Mouse (Mus musculus) fibroblast of lung, adult 2 months (primary cell): Measurements from ENCODE around the gene Gm28042.

Experiments
- DNase-seq: peaks from one replicate; pipeline ENCODE4 v3.0.0-alpha.2; 2011; ENCODE audit warnings: low read depth

Gm28042 gene

GRCm38 (mm10) chr2:120011462-120012200 is 15.7 kb upstream of the Gm28042 start:
- peak; percentile 24 for DNase-seq

- DNase-seq, result no peak
Observed at GRCm38 (mm10) chr2:120012924-120013323, 14.4 kb upstream of the Gm28042 start.

- no peak for DNase-seq
Observed at GRCm38 (mm10) chr2:120013831-120014486, 13.3 kb upstream of the Gm28042 start.

GRCm38 (mm10) chr2:120015882-120016281 is 11.4 kb upstream of the Gm28042 start:
- DNase-seq, result no peak

- DNase-seq, result no peak
Observed at GRCm38 (mm10) chr2:120017599-120017998, 9.7 kb upstream of the Gm28042 start.

- DNase-seq, result no peak
Observed at GRCm38 (mm10) chr2:120024337-120024736, 3.0 kb upstream of the Gm28042 start.

- DNase-seq, result no peak
Observed at GRCm38 (mm10) chr2:120027950-120028331, 648 bp downstream of the Gm28042 start.

- DNase-seq, result no peak
Observed at GRCm38 (mm10) chr2:120030380-120030779, 3.1 kb downstream of the Gm28042 start.

- DNase-seq, result no peak
Observed at GRCm38 (mm10) chr2:120032726-120033467, 5.6 kb downstream of the Gm28042 start, which contains the start of gene Pla2g4b. Pla2g4b (plus strand) TSS chr2:120033417.

- no peak for DNase-seq
Observed at GRCm38 (mm10) chr2:120033726-120034125, 6.4 kb downstream of the Gm28042 start.

- no peak for DNase-seq
Observed at GRCm38 (mm10) chr2:120037744-120038143, 10.5 kb downstream of the Gm28042 start.

GRCm38 (mm10) chr2:120040991-120041390 is 13.7 kb downstream of the Gm28042 start:
- no peak for DNase-seq

- peak; percentile 41 for DNase-seq
Observed at GRCm38 (mm10) chr2:120044101-120044603, 16.9 kb downstream of the Gm28042 start.

GRCm38 (mm10) chr2:120044676-120045075 is 17.4 kb downstream of the Gm28042 start:
- no peak for DNase-seq

GRCm38 (mm10) chr2:120046486-120047310 is 19.4 kb downstream of the Gm28042 start:
- DNase-seq, result no peak

GRCm38 (mm10) chr2:120048173-120048572 is 20.9 kb downstream of the Gm28042 start:
- no peak for DNase-seq

- no peak for DNase-seq
Observed at GRCm38 (mm10) chr2:120049632-120050274, 22.5 kb downstream of the Gm28042 start.

GRCm38 (mm10) chr2:120051405-120051804 is 24.1 kb downstream of the Gm28042 start:
- no peak for DNase-seq

- no peak for DNase-seq
Observed at GRCm38 (mm10) chr2:120054771-120055552, 27.7 kb downstream of the Gm28042 start.

- DNase-seq, result no peak
Observed at GRCm38 (mm10) chr2:120055923-120056322, 28.6 kb downstream of the Gm28042 start.
